Mouse (Mus musculus): ENCODE data around the gene Scnn1g. TPM values are rescaled to one million over a fixed set of nuclear protein-coding genes. Genes with fewer than 3 reads are reported as not detected.

The Scnn1g gene
- total RNA-seq (2021) = not detected
- long read RNA-seq, experiment 1 = 0 reads
- long read RNA-seq, experiment 2 = 0 reads

GRCm38 (mm10) chr7:121734171-121734831 is at the start of gene Scnn1g:
Scnn1g (plus strand) TSS chr7:121734479.
- DNase-seq = peak; percentile 77
- intact Hi-C loops (cut with DNase I; ENCODE audit: low total_unique reads) = loop anchor here (5.0 kb wide), 1 partner anchor 228 kb away; no protein-coding TSS in a partner anchor

DNA sequence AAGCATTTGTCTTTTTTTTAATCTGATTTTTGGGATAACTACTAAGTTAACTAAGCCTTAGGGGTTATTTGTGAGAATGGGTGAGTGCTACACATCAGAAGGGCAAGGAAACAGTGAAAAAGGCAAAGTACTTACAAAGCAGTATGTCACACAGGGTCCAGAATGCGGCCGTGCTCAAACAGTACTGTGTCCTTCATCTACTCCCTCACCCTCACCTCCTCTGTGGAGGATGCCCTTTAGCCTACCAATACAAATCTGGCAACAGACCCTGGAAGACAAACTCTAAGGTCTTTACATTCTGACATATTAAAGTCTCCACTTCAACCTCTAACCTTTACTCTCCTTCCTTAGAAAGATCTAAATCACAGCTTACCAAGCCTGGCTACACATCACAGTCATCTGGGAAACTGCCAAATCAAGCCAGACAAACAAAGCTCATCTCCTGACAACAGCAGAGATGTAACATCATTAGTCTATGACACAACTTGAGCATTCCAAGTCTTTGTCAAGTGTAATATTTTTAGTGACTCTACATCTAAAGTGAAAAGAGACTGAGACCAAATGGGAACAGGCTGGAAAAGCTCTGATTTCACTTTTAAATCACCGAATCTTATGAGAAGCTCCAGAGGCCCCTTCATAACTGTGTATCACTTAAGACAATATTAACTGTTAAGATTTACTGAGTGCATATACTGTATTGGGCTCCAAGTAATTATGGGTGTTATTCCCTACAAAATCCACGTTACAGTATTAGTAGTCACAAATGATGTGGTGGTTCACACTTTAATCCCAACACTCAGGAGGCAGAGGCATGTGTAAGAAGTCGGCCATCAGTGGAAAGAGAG is 48.9 kb upstream of the Scnn1g start:
- intact Hi-C loops (cut with DNase I; ENCODE audit: low total_unique reads) = no loop called here
- DNase-seq = no peak

- no peak for DNase-seq
- intact Hi-C loops (cut with DNase I; ENCODE audit: low total_unique reads) = no loop called here
Measured at GRCm38 (mm10) chr7:121689338-121689737, 44.9 kb upstream of the Scnn1g start.

- intact Hi-C loops (cut with DNase I; ENCODE audit: low total_unique reads) = no loop called here
- no peak for DNase-seq
Measured at GRCm38 (mm10) chr7:121691803-121692202, 42.5 kb upstream of the Scnn1g start.

DNA sequence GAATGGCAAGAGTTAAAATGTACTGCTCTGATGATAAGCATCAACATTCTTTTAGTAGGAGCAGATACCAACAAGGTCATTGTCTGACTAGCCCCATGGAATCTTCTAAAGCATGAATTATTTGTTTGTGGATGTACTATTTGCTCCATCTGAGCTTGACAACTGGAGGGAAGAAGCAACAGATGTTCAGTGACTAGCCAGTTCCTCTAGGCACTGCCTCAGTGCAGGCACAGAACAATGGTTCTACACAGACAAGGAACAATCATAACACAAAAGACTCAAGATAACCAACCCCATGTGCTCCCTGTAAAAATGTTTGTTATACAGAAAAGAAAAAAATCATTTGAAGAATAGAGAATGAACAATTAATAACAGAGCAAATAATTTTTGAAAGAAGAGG is 37.1 kb upstream of the Scnn1g start:
- intact Hi-C loops (cut with DNase I; ENCODE audit: low total_unique reads) = no loop called here
- DNase-seq = no peak

- intact Hi-C loops (cut with DNase I; ENCODE audit: low total_unique reads) = no loop called here
- DNase-seq = no peak
Measured at GRCm38 (mm10) chr7:121697574-121697973, 36.7 kb upstream of the Scnn1g start.

GRCm38 (mm10) chr7:121699218-121699617 is 35.1 kb upstream of the Scnn1g start:
- no peak for DNase-seq
- intact Hi-C loops (cut with DNase I; ENCODE audit: low total_unique reads) = no loop called here

DNA sequence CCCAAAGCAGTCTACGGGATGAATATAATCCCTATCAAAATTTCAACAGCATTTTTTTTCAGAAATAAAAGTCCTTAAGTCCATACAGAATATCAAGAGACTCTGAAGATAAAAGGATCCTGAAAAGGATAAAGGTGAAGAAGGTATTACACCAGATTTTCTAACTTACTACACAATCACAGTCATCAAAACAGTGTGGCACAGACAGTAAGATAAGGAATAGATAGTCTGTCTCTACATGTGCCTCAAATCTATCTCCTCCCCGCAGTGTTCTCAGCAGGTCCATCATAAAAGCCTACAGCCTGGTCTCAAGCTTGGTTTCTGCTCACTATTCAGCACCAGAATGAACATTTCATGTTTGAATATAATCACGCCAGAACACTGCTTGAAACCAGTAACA is 33.8 kb upstream of the Scnn1g start:
- DNase-seq = no peak
- intact Hi-C loops (cut with DNase I; ENCODE audit: low total_unique reads) = no loop called here

GRCm38 (mm10) chr7:121701983-121702382 is 32.3 kb upstream of the Scnn1g start:
- intact Hi-C loops (cut with DNase I; ENCODE audit: low total_unique reads) = no loop called here
- no peak for DNase-seq

- DNase-seq = no peak
- intact Hi-C loops (cut with DNase I; ENCODE audit: low total_unique reads) = no loop called here
Measured at GRCm38 (mm10) chr7:121705051-121705450, 29.2 kb upstream of the Scnn1g start.

- peak; percentile 52 for DNase-seq
- intact Hi-C loops (cut with DNase I; ENCODE audit: low total_unique reads) = no loop called here
Measured at GRCm38 (mm10) chr7:121706411-121707072, 27.7 kb upstream of the Scnn1g start.

DNA sequence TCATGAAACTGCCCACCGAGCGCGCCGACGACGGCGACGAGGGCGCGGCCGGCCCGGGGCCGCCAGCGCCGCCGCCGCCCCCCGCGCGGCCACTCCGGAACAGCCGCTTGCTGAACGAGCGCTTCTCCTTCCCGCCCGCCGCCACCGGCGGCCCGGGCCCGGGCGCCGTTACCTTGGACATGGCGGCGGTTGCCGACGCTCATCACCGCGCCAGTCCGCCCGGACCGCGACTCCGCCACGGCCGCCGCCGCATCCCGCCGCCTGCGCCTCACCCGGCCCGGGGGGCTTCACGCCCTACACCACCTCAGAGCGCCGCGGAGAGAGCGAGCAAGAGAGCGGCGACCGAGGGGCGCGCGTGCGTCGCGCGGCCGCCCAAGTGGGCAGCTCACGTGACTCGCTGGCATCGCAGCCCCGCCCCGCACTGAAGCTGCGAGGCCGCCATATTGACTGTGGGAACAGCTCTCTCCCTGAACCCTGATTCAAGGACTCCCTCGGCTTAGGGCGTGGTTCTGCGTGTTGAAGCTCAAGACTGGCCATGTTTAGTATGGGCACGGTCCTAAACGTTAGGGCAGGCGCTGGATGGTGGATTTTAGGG is 27.1 kb upstream of the Scnn1g start, which contains the start of gene Usp31:
Usp31 (minus strand) TSS at position 181 of the 595 bp plus-strand sequence.
- intact Hi-C loops (cut with DNase I; ENCODE audit: low total_unique reads) = no loop called here
- DNase-seq = peak; percentile 92

GRCm38 (mm10) chr7:121711171-121711570 is 23.1 kb upstream of the Scnn1g start:
- intact Hi-C loops (cut with DNase I; ENCODE audit: low total_unique reads) = no loop called here
- DNase-seq = no peak

DNA sequence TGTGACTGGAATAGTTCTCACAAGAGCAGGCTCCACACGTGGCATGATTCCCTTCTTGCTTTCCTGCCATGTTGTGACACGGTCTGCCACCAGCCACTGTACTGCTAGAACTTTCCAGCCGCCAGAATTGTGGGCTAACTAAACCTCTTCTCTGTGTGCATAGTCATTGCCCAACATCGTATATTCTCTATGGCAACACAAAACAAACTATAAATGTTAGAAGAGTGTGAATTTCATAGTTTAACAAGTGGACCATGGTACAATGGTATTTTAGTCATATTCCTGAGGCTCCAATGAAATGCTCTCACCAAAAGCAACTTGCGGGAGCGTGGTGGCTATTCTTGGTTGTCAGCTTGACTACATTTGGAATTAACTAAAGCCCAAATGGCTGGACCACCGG is 17.2 kb upstream of the Scnn1g start:
- DNase-seq = no peak
- intact Hi-C loops (cut with DNase I; ENCODE audit: low total_unique reads) = no loop called here

DNA sequence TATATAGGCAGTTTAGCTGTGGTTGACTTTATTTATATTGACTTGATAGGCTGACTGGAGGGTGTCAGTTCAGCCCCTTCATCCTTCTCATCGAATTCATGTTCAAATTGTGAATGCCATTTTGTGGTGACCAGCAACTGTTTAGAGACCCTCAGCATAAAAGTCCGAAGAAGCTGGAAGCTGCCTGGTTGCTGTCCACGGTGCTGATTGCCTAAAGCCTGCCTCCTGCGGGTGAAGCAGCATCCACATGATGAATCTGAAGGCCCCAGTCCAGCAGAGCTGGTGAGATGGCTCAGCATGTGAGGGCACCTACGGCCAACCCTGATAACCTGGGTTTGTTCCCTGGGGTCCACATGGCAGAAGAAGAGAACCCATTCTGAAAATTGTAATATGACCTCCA is 4.1 kb upstream of the Scnn1g start:
- intact Hi-C loops (cut with DNase I; ENCODE audit: low total_unique reads) = loop anchor here (5.0 kb wide), 1 partner anchor 232 kb away; no protein-coding TSS in a partner anchor

DNA sequence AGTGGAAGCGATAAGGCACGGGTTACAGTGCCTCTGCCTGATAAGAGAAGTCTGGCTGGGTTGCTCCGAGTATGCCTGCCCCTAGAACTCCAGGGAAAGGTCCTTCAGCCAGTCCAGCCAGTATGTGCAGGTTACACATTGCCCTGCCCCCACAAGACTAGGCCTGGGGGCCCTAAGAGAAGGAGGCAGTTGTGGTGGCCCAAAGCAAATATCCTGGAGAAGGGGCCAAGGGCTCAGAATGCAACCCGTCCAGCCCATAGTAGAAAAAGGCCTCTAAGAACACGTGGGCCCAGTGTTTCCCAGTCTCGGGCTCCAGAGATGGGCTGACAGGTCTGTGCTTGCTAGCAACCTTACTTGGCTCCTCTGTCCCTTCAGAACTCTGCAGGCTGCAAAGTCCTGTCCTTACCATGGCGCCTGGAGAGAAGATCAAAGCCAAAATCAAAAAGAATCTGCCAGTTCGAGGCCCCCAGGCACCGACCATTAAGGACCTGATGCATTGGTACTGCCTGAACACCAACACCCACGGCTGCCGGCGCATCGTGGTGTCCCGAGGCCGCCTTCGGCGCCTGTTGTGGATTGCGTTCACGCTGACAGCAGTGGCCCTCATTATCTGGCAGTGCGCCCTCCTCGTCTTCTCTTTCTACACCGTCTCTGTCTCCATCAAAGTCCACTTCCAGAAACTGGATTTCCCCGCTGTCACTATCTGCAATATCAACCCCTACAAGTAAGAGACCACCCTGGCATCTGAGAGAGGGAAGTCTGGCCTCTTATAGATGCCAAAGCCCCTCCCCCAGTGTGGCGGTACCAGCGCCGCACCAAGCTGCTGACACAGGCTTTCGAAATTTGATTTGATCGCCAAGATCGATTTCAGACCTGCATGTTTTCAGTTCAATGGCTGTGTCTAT is 3.5 kb downstream of the Scnn1g start:
- DNase-seq = no peak
- intact Hi-C loops (cut with DNase I; ENCODE audit: low total_unique reads) = no loop called here

More for the DNA sequence above, 4.1 kb upstream of the Scnn1g start:
- DNase-seq = peak; percentile 19

DNA sequence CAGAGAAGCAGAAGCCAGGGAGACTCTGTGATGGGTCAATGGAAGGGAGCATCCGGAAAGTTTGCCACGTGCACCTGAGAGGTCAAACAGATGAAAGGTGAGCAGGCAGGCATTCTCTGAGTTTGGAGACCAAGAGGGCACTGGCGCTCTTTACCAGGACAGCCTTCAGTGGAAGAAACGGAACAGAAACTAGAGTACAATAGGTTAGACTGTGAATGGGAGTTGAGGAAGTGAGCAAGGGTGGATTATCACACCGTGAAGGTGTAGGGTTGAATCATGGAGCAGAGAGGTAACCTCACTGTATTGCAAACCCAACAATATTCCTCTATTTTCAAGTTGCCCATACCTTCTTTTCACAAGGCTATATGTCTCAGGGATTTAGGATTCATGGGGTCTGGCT is 16.0 kb downstream of the Scnn1g start:
- no peak for DNase-seq
- intact Hi-C loops (cut with DNase I; ENCODE audit: low total_unique reads) = no loop called here

DNA sequence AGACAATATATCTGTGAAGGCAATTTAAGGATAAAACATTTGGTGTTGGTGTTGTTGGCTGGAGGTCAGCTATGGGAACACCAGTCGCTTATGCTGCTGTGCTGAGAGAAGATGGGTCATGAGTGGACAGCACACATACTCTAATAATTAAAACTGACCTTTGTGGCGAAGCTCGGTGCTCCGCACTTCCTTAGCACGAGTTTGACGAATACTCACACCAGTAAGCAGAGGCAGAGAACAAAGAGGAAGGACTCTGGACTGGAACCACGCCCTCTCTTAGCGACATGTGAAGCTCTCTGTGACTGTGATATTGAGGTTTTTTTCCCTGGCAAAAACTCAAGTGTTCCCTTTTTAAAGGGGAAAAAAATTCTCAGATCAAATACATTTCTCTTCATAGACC is 20.5 kb downstream of the Scnn1g start:
- intact Hi-C loops (cut with DNase I; ENCODE audit: low total_unique reads) = no loop called here

GRCm38 (mm10) chr7:121763328-121763727 is 29.0 kb downstream of the Scnn1g start:
- no peak for DNase-seq

More for the DNA sequence above, 20.5 kb downstream of the Scnn1g start:
- no peak for DNase-seq

More at GRCm38 (mm10) chr7:121763328-121763727, 29.0 kb downstream of the Scnn1g start:
- intact Hi-C loops (cut with DNase I; ENCODE audit: low total_unique reads) = no loop called here
